Mouse (Mus musculus) olfactory bulb, adult 2 months (tissue): ENCODE data around the gene Lnx2. TPM values are rescaled to one million over a fixed set of nuclear protein-coding genes. Genes with fewer than 3 reads are reported as not detected.

Source experiments
- H3K27ac ChIP-seq: fragments of 200-500 bp; 2 replicates; pipeline ENCODE4 v1.5.1; 2012; ENCODE audit warnings: low read depth, low read length; ENCODE audit not compliant: insufficient read depth
- H3K4me1 ChIP-seq: fragments of 200-500 bp; 2 replicates; pipeline ENCODE4 v1.6.1; 2012; ENCODE audit warnings: low read length; ENCODE audit not compliant: control insufficient read depth, insufficient read depth
- H3K4me3 ChIP-seq: fragments of 200-500 bp; 2 replicates; pipeline ENCODE4 v1.5.1; 2012; ENCODE audit warnings: mild to moderate bottlenecking, low read depth, low read length, moderate library complexity; ENCODE audit not compliant: insufficient read depth
- CTCF ChIP-seq: fragments of 200-500 bp; IDR thresholded peaks from 2 replicates; pipeline ENCODE4 v1.5.1; 2012; ENCODE audit warnings: low read depth, mild to moderate bottlenecking, low read length, moderate library complexity; ENCODE audit not compliant: insufficient read depth
- POLR2A ChIP-seq: fragments of 200-500 bp; IDR thresholded peaks from 2 replicates; pipeline ENCODE4 v1.6.1; 2012; ENCODE audit warnings: mild to moderate bottlenecking, low read depth, low read length, moderate library complexity; ENCODE audit not compliant: insufficient read depth
- WGBS: fragments of 180-500 bp; shearing (Covaris S2); methylation state at CpG from one replicate; pipeline ENCODE4 v1.1.7; 2018; 5-methylcytosine and 5-hydroxymethylcytosine counted together
- polyA plus RNA-seq: library from polyadenylated mRNA; stranded (reverse); fragments of >200 nt; gene quantifications from 2 replicates; pipeline ENCODE4 v1.2.4, GENCODE M21; 2012; ENCODE audit warnings: low replicate concordance; ENCODE audit not compliant: missing spikeins, insufficient read depth, insufficient read length

Lnx2 gene
- polyA plus RNA-seq, 1 experiment = not detected

DNA sequence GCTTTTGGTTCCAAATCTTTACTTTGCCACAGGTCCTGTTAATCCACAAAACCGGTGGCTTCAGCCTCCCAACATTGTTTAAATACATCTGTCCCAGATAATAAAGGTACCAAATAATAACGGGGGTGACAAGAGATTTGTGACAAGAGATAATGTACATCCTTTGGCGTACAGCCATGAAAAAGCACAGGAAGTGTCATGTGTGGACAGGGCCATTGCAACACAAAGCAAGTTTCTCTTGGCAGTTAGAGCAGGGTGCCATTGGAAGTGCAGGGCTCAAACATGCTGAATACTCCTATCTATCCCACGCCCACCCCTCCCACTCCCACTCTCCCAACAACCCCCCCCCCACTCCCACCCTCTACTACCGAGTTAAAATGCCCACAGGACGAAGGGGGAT lies 81.4 kb downstream of the Lnx2 start:
- no peak for TF ChIP-seq CTCF
- H3K27ac ChIP-seq = no peak overlapping the region
- no peak overlapping the region for H3K4me3 ChIP-seq
- no peaks in the 10 kb centered on the region for H3K4me1 ChIP-seq
- 67% methylated on average over 6 of the region's 6 CpGs for WGBS

DNA sequence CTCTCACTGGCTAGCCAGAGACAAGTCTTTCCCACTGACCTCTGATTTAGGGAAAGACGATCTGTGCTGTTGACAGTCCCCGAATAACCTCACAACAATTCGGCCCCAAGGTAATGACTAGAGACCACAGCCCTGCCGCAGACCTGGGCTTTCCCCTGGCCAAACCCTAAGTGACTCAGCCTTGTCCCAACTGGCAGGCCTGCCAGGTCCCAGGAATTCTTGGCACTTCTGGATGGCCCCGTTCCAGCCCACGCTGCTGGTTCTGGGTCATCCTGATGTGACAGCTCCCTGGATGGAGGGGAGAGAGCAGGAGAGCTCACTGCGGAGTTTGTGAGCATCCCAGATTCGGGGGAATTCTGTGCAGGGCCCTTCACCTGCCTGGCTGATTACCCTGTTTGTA lies 82.9 kb downstream of the Lnx2 start:
- no peak for TF ChIP-seq POLR2A
- no peak for TF ChIP-seq CTCF
- H3K4me3 ChIP-seq = no peak overlapping the region
- no peaks in the 10 kb centered on the region for H3K4me1 ChIP-seq
- WGBS = 71% methylated on average over 8 of the region's 8 CpGs
- no peak overlapping the region for H3K27ac ChIP-seq

- Histone ChIP-seq H3K4me1 (peaks cover 21% of the 10 kb centered on the region), H3K27ac (no peak overlapping the region), H3K4me3 (no peak overlapping the region)
- 85% methylated on average over 5 of the region's 5 CpGs for WGBS
- no peak for TF ChIP-seq CTCF
- no peak for TF ChIP-seq POLR2A
Observed at GRCm38 (mm10) chr5:146989051-146989450, 87.3 kb downstream of the Lnx2 start.

DNA sequence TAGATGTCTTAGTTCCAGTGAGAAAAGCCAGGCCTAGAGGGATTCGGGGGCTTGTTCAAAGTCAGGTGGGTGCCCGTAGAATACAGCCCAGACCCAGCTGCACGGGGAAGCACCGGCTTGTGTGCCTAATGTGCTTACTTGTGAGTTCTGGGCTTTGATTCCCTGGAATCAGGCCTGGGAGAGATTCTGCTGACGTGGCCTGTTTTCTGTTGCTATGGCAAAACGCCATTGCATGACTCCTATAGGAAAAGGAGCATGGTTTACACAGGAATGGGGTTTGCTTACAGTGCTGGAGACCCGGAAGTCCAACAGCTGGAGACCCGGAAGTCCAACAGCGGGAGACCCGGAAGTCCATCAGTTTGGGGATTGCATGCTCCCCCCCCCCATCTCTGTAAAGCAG lies 88.8 kb downstream of the Lnx2 start:
- Histone ChIP-seq H3K27ac (no peak overlapping the region), H3K4me1 (peaks cover 21% of the 10 kb centered on the region), H3K4me3 (no peak overlapping the region)
- TF ChIP-seq POLR2A (no peak), CTCF (no peak)
- WGBS = 71% methylated on average over 10 of the region's 10 CpGs

DNA sequence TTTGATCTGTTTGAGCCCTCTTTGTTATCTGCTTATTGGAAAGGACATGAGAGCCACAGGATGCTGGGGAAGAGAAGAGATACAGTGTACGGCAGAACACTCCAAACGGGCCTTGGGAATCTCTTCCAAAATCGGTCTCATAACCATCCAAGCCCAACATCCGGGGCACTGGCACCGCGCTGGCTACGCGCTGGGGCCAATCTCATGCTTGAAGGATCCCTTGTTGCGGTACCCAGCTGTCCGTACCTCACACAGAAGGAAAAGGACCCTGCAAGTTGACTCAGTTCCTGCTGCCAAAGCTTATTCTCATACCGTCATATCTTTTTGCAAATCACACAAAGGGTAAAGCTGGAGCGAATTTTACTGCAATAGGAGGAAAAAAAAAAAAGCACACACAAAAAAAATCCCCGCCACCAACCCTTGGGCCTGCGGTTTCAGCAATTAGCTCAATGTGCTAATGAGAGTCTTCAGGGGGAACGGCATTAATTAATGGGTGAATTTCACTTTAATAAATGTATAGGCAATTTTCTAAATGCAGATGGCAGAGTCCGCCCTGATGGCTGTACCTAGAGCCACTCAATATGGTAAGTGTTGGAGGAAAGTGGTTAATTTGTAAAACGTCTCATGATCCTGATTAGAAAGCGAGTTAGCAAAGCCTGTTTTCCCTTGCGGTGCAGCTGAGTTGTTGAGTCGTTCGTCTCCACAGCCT lies 90.5 kb downstream of the Lnx2 start:
- Histone ChIP-seq H3K4me3 (no peak overlapping the region), H3K27ac (peak overlapping the region; percentile 23), H3K4me1 (peaks cover 21% of the 10 kb centered on the region)
- TF ChIP-seq CTCF (no peak), POLR2A (no peak)
- 29% methylated on average over 21 of the region's 21 CpGs for WGBS

- no peak for TF ChIP-seq POLR2A
- peak; percentile 75; the same call in 1 of the 2 replicates for TF ChIP-seq CTCF
- H3K4me3 ChIP-seq = no peak overlapping the region
- 7% methylated on average over 8 of the region's 8 CpGs for WGBS
Observed at GRCm38 (mm10) chr5:146983216-146983615, 93.2 kb downstream of the Lnx2 start.

DNA sequence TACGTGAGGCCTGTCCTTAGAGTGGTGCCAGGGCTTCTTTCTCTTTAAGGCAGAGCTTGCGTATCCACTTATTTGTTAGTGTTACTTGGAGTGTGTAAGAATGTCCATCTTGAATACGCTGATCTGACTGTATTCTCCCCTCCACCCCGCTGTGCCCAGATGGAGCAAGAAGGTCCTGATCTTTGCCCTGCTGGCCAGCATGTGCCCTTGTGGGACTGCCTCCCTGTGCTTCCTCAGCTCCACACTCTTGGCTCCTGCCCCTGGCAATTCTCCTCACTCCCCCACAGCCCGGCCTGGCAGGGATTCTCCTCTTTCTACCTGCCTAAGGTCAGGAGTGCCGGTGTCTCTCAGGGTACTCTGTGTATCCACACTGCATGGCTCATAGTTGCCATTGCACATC lies 95.0 kb downstream of the Lnx2 start:
- Histone ChIP-seq H3K4me1 (peaks cover 13% of the 10 kb centered on the region), H3K27ac (no peak overlapping the region), H3K4me3 (no peak overlapping the region)
- TF ChIP-seq CTCF (no peak), POLR2A (no peak)
- WGBS = 95% methylated on average over 6 of the region's 6 CpGs

More at GRCm38 (mm10) chr5:146983216-146983615, 93.2 kb downstream of the Lnx2 start:
- Histone ChIP-seq H3K4me1 (peaks cover 21% of the 10 kb centered on the region), H3K27ac (no peak overlapping the region)

DNA sequence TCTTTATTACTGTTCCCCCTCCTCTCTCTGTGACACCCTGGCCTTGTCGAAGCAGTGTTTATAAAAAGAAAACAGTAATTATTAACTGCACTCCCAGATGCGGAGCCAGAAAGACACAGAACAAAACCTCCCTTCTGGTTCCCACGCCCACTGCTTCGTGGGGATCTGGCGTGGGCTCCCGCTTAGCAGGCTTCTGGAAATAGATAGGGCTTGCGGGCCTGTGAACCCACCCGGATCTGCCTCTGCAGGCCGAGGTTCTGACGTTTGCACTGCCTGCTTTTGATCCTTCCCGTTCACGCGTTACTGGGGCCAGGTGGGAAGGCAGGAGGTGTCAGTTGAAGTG lies 101.6 kb downstream of the Lnx2 start:
- TF ChIP-seq CTCF = no peak
- peak overlapping the region; percentile 92 for H3K27ac ChIP-seq
- 16% methylated on average over 13 of the region's 13 CpGs for WGBS
- no peak overlapping the region for H3K4me3 ChIP-seq
- H3K4me1 ChIP-seq = peaks cover 27% of the 10 kb centered on the region

DNA sequence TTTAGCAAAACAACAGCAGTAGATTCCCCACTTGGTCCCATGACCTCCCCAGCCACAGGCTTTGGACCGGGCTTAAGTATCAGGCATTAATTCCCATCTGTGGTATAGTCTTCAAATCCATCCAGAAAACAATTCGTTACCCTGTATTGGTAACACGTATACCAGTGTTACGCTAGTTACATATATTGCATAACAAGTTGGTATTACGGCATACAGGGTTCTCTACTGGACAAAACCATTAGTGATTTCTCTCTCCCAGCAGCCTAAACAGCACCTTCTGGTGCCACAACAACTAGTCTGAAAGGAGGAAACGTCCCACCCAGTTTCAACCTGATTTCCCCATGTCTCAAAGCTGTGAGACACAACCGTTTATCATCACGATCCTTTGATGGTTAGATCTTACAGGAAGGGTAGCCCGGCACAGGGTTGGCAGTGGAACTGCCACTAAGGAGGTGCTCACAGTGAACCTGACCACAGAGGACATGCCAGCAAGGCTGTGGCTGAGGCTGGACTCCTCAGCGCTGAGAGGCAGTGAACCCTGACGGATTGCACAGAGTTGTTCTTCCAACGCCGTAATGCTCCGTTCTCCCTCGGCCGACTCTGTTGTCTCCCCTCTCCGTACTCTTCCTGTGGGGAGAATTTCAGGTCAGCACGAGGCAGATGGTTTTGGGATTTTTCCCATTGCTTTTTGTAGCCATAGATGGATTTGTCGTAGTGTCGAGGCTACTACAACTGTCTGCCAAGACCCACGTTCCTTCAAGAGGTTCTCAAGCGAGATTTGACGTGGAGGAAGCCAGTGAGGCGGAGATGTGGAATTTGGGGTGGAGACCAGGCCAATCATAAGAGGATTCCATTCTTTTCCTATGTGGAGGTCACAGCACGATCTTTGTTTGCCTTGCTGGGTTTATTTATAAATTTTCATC lies 102.3 kb downstream of the Lnx2 start:
- 40% methylated on average over 25 of the region's 25 CpGs for WGBS
- Histone ChIP-seq H3K4me3 (no peak overlapping the region), H3K4me1 (peaks cover 28% of the 10 kb centered on the region), H3K27ac (peak overlapping the region; percentile 92)
- no peak for TF ChIP-seq POLR2A
- no peak for TF ChIP-seq CTCF
